Mouse (Mus musculus) hindbrain, embryonic 11.5 days (tissue): Measurements from ENCODE around the gene Gm49380. TPM values are rescaled to one million over a fixed set of nuclear protein-coding genes. Genes with fewer than 3 reads are reported as not detected.
"Not testable (repeated sequence)": the region's sequence is repeated elsewhere in the genome, so short reads cannot be mapped to it uniquely, and the experiment has no call there.

Source experiments
- ATAC-seq: fragments of 200-750 bp; cut with Nextera tagmentation; 2 replicates; pipeline ENCODE4 v1.8.0; 2017; ENCODE audit warnings: mild to moderate bottlenecking, moderate TSS enrichment, moderate library complexity; ENCODE audit not compliant: low FRiP score
- DNase-seq: peaks from one replicate; pipeline ENCODE4 v3.0.0-alpha.2; 2015; ENCODE audit warnings: low spot score
- H3K27ac ChIP-seq: fragments of 300-500 bp; sonication (generic); 2 replicates; pipeline ENCODE4 v1.5.1; 2014; ENCODE audit warnings: mild to moderate bottlenecking, low read depth, low read length
- H3K27me3 ChIP-seq: fragments of 300-500 bp; sonication (generic); 2 replicates; pipeline ENCODE4 v1.6.1; 2014; ENCODE audit warnings: mild to moderate bottlenecking, low read length, moderate library complexity, mixed read lengths; ENCODE audit not compliant: control insufficient read depth, insufficient read depth
- H3K36me3 ChIP-seq: fragments of 300-500 bp; sonication (generic); 2 replicates; pipeline ENCODE4 v1.6.1; 2014; ENCODE audit warnings: mild to moderate bottlenecking, low read length, moderate library complexity, mixed read lengths; ENCODE audit not compliant: control insufficient read depth, insufficient read depth
- H3K4me1 ChIP-seq: fragments of 300-500 bp; sonication (generic); replicated peaks from 2 replicates; pipeline ENCODE4 v1.6.1; 2014; ENCODE audit warnings: low read length, mixed read lengths; ENCODE audit not compliant: control insufficient read depth, insufficient read depth
- H3K4me2 ChIP-seq: fragments of 300-500 bp; sonication (generic); replicated peaks from 2 replicates; pipeline ENCODE4 v1.6.1; 2014; ENCODE audit warnings: mild to moderate bottlenecking, low read depth, low read length
- H3K4me3 ChIP-seq: fragments of 300-500 bp; sonication (generic); 2 replicates; pipeline ENCODE4 v1.5.1; 2014; ENCODE audit warnings: low read depth, low read length
- H3K9ac ChIP-seq: fragments of 300-500 bp; sonication (generic); 2 replicates; pipeline ENCODE4 v1.6.1; 2014; ENCODE audit warnings: low read depth, low read length
- H3K9me3 ChIP-seq: fragments of 300-500 bp; sonication (generic); 2 replicates; pipeline ENCODE4 v1.6.1; 2016; ENCODE audit warnings: low read length; ENCODE audit not compliant: control insufficient read depth
- WGBS: fragments of 180-500 bp; shearing (Covaris S2); extraction: QIAGEN DNeasy Blood & Tissue Kit; methylation state at CpG from one replicate; pipeline ENCODE4 v1.1.7; 2014; 5-methylcytosine and 5-hydroxymethylcytosine counted together
- polyA plus RNA-seq: library from polyadenylated mRNA; unstranded; fragments of >200 nt; fragmentation: Nextera tagmentation; extraction: Ambion mirVana; gene quantifications from 2 replicates; pipeline ENCODE4 v1.2.1, GENCODE M21; 2014

The Gm49380 gene
- polyA plus RNA-seq, 1 experiment from 2014 or later: 0.29 TPM

GRCm38 (mm10) chr9:44116182-44116581, 2.9 kb upstream of the Gm49380 start:
- Histone ChIP-seq H3K4me3 (no peak overlapping the region), H3K36me3 (no peaks in the 10 kb centered on the region), H3K4me1 (no peaks in the 10 kb centered on the region), H3K9ac (no peak overlapping the region), H3K27ac (no peak overlapping the region), H3K4me2 (no peak overlapping the region), H3K9me3 (no peaks in the 10 kb centered on the region), H3K27me3 (no peaks in the 10 kb centered on the region)
- DNase-seq: no peak
- WGBS: 90% methylated on average over 4 of the region's 4 CpGs
- no peak for ATAC-seq

DNA sequence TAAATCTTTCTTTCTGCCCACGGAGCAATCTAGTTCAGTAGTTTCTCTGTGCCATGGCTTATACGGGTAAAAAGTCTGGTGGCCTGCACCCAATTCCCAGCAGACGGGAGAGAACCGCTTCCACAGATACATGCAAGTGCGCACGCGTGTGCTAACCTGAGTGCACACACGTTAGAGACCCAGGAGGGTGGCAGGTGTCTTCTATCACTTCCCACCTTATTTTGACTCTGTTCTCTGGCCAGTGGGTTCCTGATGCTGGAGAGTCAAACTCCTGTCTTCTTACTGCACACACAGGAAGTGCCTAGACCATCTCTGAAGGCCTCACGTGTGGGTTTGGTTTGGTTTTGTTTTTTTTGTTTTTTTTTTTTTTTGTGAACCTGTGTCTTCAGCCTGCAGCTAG, 2.3 kb upstream of the Gm49380 start:
- WGBS: 92% methylated on average over 9 of the region's 9 CpGs
- DNase-seq: no peak
- ATAC-seq: no peak
- no peak overlapping the region for H3K4me2 ChIP-seq
- H3K27me3 ChIP-seq: no peaks in the 10 kb centered on the region
- no peak overlapping the region for H3K27ac ChIP-seq
- no peak overlapping the region for H3K9ac ChIP-seq
- H3K4me1 ChIP-seq: no peaks in the 10 kb centered on the region
- H3K4me3 ChIP-seq: no peak overlapping the region
- H3K9me3 ChIP-seq: no peaks in the 10 kb centered on the region
- H3K36me3 ChIP-seq: no peaks in the 10 kb centered on the region

GRCm38 (mm10) chr9:44114453-44114852, 1.2 kb upstream of the Gm49380 start:
- Histone ChIP-seq H3K4me3 (no peak overlapping the region), H3K4me2 (no peak overlapping the region), H3K27ac (no peak overlapping the region), H3K27me3 (no peaks in the 10 kb centered on the region), H3K9me3 (no peaks in the 10 kb centered on the region), H3K9ac (no peak overlapping the region), H3K4me1 (0 out of 2 replicates have a peak, but pooled peaks cover 4% of the 10 kb centered on the region), H3K36me3 (no peaks in the 10 kb centered on the region)
- WGBS: 84% methylated on average over 2 of the region's 2 CpGs
- ATAC-seq (no peak), DNase-seq (no peak)

GRCm38 (mm10) chr9:44111909-44112308, 1.4 kb downstream of the Gm49380 start:
- not testable (repeated sequence) for H3K9ac ChIP-seq, H3K4me2 ChIP-seq, H3K9me3 ChIP-seq, H3K27me3 ChIP-seq, H3K36me3 ChIP-seq, H3K4me3 ChIP-seq, H3K27ac ChIP-seq, DNase-seq, ATAC-seq
- H3K4me1 ChIP-seq: peaks cover 15% of the 10 kb centered on the region
- 68% methylated on average over 8 of the region's 12 CpGs for WGBS

- WGBS: 38% methylated on average over 9 of the region's 9 CpGs
- Histone ChIP-seq H3K9ac (no peak overlapping the region), H3K4me2 (0 out of 2 replicates have a peak overlapping the region, but pooled peaks have one; percentile 14), H3K27ac (no peak overlapping the region), H3K36me3 (no peaks in the 10 kb centered on the region), H3K27me3 (no peaks in the 10 kb centered on the region), H3K4me3 (no peak overlapping the region; the same call in 1 of the 2 replicates), H3K9me3 (no peaks in the 10 kb centered on the region), H3K4me1 (peaks cover 15% of the 10 kb centered on the region)
- ATAC-seq (no peak), DNase-seq (peak; percentile 85)
Observed at GRCm38 (mm10) chr9:44109360-44110095, 3.8 kb downstream of the Gm49380 start.

GRCm38 (mm10) chr9:44108269-44109055, 4.8 kb downstream of the Gm49380 start:
- Histone ChIP-seq H3K27ac (no peak overlapping the region), H3K9me3 (no peaks in the 10 kb centered on the region), H3K4me2 (no peak overlapping the region), H3K4me3 (no peak overlapping the region), H3K9ac (0 out of 2 replicates have a peak overlapping the region, but pooled peaks have one; percentile 11), H3K4me1 (peaks cover 15% of the 10 kb centered on the region), H3K36me3 (no peaks in the 10 kb centered on the region), H3K27me3 (no peaks in the 10 kb centered on the region)
- ATAC-seq (no peak), DNase-seq (no peak)
- 78% methylated on average over 31 of the region's 31 CpGs for WGBS

GRCm38 (mm10) chr9:44107557-44108179, 5.6 kb downstream of the Gm49380 start:
- Histone ChIP-seq H3K36me3 (no peaks in the 10 kb centered on the region), H3K27me3 (no peaks in the 10 kb centered on the region), H3K4me2 (0 out of 2 replicates have a peak overlapping the region, but pooled peaks have one; percentile 21), H3K4me3 (no peak overlapping the region), H3K4me1 (peaks cover 15% of the 10 kb centered on the region), H3K27ac (no peak overlapping the region), H3K9ac (peak overlapping the region; percentile 27; the same call in 1 of the 2 replicates), H3K9me3 (no peaks in the 10 kb centered on the region)
- WGBS: 32% methylated on average over 25 of the region's 25 CpGs
- DNase-seq: peak; percentile 73
- peak; percentile 30; the same call in 1 of the 2 replicates for ATAC-seq

DNA sequence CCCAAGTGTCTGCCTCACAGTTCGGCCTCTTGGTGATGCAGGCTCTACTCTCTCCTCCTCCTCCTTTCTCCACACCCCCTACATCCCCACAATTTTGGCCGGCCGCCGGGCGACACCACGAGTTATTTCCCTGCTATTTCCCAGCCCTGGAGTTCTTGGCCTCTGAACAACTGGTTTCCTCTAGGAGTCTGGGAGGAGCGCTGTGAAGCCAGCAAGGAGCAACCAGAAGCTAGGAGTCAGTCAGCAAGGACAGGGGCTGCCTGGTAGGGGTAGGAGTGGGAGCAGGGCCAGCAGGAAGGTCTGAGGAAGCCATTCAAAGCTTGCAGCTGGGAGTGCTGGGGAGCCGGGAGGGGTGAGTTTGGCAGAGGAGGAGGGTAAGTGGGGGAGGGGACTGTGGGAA, 6.2 kb downstream of the Gm49380 start, which contains the start of gene C1qtnf5:
Gene C1qtnf5, plus strand, starts transcription at position 136 of the 400 bp plus-strand sequence.
- H3K9me3 ChIP-seq: no peaks in the 10 kb centered on the region
- H3K27ac ChIP-seq: no peak within 1 kb of the TSS
- peaks cover 15% of the 10 kb centered on the region for H3K4me1 ChIP-seq
- ATAC-seq: 0 out of 2 replicates have a peak, but pooled peaks have one; percentile 17
- no peaks in the 10 kb centered on the region for H3K27me3 ChIP-seq
- WGBS: 47% methylated on average over 8 of the region's 8 CpGs
- H3K4me2 ChIP-seq: 0 out of 2 replicates have a peak within 1 kb of the TSS, but pooled peaks have one; percentile 21
- no peak for DNase-seq
- peak within 1 kb of the TSS; percentile 27; the same call in 1 of the 2 replicates for H3K9ac ChIP-seq
- no peaks in the 10 kb centered on the region for H3K36me3 ChIP-seq
- no peak within 1 kb of the TSS for H3K4me3 ChIP-seq
